Mouse (Mus musculus): ENCODE measurements around the gene Pelp1. TPM values are rescaled to one million over a fixed set of nuclear protein-coding genes. Genes with fewer than 3 reads are reported as not detected.

Gene Pelp1
- polyA plus RNA-seq, 1 experiment from 2014 or later = 29.8 TPM

DNA sequence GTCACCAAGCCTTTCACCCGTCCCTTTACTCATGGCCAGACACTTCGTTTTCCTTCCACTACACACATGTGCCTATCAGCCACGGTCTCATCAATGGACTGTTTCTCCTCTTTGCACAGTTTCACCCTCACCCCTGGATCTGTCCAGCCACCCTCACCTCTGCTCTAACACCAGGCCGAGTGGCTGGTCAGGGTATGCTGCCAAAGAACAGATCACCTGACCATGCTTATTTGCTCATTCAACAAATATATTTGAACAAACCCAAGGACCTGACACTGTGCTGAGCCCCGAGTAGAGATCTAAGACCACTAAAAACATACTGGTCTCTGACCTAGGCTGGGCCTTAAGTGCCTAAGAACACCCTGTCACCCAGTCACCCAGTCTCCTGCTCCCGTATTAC lies 34.8 kb upstream of the Pelp1 start:
- Histone ChIP-seq H3K9me3 (ENCODE audit: control insufficient read depth, low read length) (no peaks in the 10 kb centered on the region), H3K36me3 (ENCODE audit: control insufficient read depth, insufficient read depth, low read length) (peaks cover 15% of the 10 kb centered on the region), H3K4me3 (ENCODE audit: low read depth, low read length) (no peak overlapping the region), H3K9ac (ENCODE audit: low read depth, low read length) (no peak overlapping the region), H3K27ac (replicated peaks; ENCODE audit: low read depth, low read length) (no peak overlapping the region), H3K4me2 (ENCODE audit: low read depth, low read length) (no peak overlapping the region), H3K27me3 (replicated peaks; ENCODE audit: control insufficient read depth, insufficient read depth, low read length) (no peaks in the 10 kb centered on the region), H3K4me1 (ENCODE audit: control insufficient read depth, insufficient read depth, low read length) (no peaks in the 10 kb centered on the region)
- no peak for ATAC-seq (ENCODE audit: low read depth)
- no peak for DNase-seq (ENCODE audit: low spot score)
- 79% methylated on average over 6 of the region's 6 CpGs for WGBS

DNA sequence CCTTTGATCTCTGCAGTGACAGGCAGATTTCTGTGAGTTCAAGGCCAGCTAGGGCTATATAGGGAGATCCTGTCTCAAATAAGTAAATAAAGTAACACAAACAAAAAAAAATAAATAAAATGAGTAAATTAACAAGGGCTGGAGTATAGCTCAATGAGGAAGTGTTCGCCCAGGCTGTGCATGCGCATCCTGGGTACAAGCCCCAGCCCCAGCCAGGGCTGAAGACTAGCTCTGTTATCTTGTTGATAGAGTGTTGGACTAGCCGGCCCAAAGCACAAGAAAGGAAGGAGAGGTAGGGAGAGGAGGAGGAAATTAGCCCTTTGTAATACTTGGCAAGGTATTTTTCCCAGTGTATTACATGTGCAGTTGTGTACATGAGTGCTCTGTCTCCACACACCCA lies 34.1 kb upstream of the Pelp1 start:
- H3K4me3 ChIP-seq (ENCODE audit: low read depth, low read length) = no peak overlapping the region
- H3K9ac ChIP-seq (ENCODE audit: low read depth, low read length) = no peak overlapping the region
- no peaks in the 10 kb centered on the region for H3K4me1 ChIP-seq (ENCODE audit: control insufficient read depth, insufficient read depth, low read length)
- no peaks in the 10 kb centered on the region for H3K9me3 ChIP-seq (ENCODE audit: control insufficient read depth, low read length)
- DNase-seq (ENCODE audit: low spot score) (no peak), ATAC-seq (ENCODE audit: low read depth) (no peak)
- H3K27me3 ChIP-seq (replicated peaks; ENCODE audit: control insufficient read depth, insufficient read depth, low read length) = no peaks in the 10 kb centered on the region
- no peak overlapping the region for H3K4me2 ChIP-seq (ENCODE audit: low read depth, low read length)
- H3K27ac ChIP-seq (replicated peaks; ENCODE audit: low read depth, low read length) = no peak overlapping the region
- 90% methylated on average over 3 of the region's 3 CpGs for WGBS
- H3K36me3 ChIP-seq (ENCODE audit: control insufficient read depth, insufficient read depth, low read length) = peaks cover 21% of the 10 kb centered on the region

DNA sequence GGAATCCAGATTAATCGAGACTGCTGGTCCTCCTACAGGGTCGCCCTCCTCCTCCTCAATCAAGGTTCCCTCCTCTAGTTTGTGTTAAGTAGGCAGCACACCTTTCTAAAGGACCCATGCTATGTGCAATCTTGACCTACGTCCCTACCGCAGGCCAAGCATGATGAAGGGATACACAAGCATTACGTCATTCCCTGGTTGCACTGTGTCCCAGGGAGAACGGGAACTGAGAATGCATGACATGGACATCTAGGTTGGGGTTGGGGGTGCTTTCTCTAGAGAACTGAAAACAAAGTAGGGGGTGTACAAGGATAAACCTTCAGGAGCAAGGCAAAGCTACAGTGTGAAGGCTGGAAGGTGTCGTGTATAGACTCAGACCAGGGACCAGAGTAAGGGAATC lies 32.1 kb upstream of the Pelp1 start:
- no peak overlapping the region for H3K4me3 ChIP-seq (ENCODE audit: low read depth, low read length)
- H3K27me3 ChIP-seq (replicated peaks; ENCODE audit: control insufficient read depth, insufficient read depth, low read length) = no peaks in the 10 kb centered on the region
- H3K4me2 ChIP-seq (ENCODE audit: low read depth, low read length) = no peak overlapping the region
- peaks cover 42% of the 10 kb centered on the region for H3K36me3 ChIP-seq (ENCODE audit: control insufficient read depth, insufficient read depth, low read length)
- no peaks in the 10 kb centered on the region for H3K4me1 ChIP-seq (ENCODE audit: control insufficient read depth, insufficient read depth, low read length)
- 92% methylated on average over 7 of the region's 7 CpGs for WGBS
- ATAC-seq (ENCODE audit: low read depth) (no peak), DNase-seq (ENCODE audit: low spot score) (no peak)
- H3K27ac ChIP-seq (replicated peaks; ENCODE audit: low read depth, low read length) = no peak overlapping the region
- H3K9me3 ChIP-seq (ENCODE audit: control insufficient read depth, low read length) = no peaks in the 10 kb centered on the region
- no peak overlapping the region for H3K9ac ChIP-seq (ENCODE audit: low read depth, low read length)

DNA sequence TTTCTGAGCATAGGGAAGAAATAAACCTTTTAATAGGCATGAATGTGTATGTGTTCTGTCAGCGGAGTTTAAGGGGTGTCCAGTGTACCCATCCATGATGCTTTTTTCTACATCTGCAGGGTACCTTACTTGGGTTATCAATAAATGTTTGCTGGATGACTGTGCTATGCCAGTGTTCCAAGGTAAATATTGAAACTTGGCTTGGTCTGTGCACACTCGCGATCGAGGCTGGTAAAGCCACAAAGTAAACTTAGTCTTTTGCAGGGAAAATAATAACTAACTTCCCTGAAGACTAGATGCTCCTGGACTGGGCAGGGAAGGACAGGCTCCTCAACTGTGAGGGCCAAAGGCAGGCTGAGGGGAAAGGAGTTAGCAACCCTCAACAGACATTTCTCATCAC lies 30.8 kb upstream of the Pelp1 start:
- H3K27me3 ChIP-seq (replicated peaks; ENCODE audit: control insufficient read depth, insufficient read depth, low read length) = no peaks in the 10 kb centered on the region
- H3K4me2 ChIP-seq (ENCODE audit: low read depth, low read length) = no peak overlapping the region
- no peaks in the 10 kb centered on the region for H3K4me1 ChIP-seq (ENCODE audit: control insufficient read depth, insufficient read depth, low read length)
- ATAC-seq (ENCODE audit: low read depth) = no peak
- H3K9me3 ChIP-seq (ENCODE audit: control insufficient read depth, low read length) = no peaks in the 10 kb centered on the region
- no peak for DNase-seq (ENCODE audit: low spot score)
- 91% methylated on average over 4 of the region's 4 CpGs for WGBS
- no peak overlapping the region for H3K27ac ChIP-seq (replicated peaks; ENCODE audit: low read depth, low read length)
- no peak overlapping the region for H3K9ac ChIP-seq (ENCODE audit: low read depth, low read length)
- no peak overlapping the region for H3K4me3 ChIP-seq (ENCODE audit: low read depth, low read length)
- peaks cover 54% of the 10 kb centered on the region for H3K36me3 ChIP-seq (ENCODE audit: control insufficient read depth, insufficient read depth, low read length)

DNA sequence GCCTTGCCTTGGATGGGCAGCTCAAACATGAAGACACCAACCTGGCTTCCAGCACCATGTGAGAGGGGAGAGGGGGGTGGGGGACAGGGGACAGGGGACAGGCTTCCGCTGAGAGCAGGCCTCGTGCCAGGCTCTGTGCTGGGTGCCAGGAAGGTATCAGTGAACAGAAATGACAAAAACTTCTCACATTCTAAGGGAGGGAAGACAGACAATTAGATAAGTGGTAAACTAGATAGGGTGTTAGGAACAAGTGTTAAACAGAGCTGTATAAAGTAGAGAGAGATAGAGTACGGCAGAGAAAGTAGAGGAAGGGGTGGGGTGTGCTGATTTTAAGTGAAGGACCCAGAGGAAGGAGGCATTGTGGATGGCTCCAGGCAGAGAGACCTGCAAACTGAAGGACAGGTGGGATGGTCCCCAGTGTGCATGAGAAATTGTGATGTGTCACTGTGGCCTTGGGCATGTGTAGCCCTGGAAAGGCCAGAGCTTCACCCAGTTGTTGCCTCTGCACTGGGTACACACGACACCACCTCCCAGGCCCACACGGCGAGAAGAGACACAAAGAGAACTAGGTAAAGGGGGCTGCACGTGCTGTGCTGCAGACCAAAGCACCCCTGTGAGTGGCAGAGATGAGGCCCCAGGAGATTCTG lies 29.0 kb upstream of the Pelp1 start:
- Histone ChIP-seq H3K9ac (ENCODE audit: low read depth, low read length) (no peak overlapping the region), H3K4me1 (ENCODE audit: control insufficient read depth, insufficient read depth, low read length) (peaks cover 2% of the 10 kb centered on the region; the same call in 1 of the 2 replicates), H3K36me3 (ENCODE audit: control insufficient read depth, insufficient read depth, low read length) (peaks cover 54% of the 10 kb centered on the region), H3K4me2 (ENCODE audit: low read depth, low read length) (no peak overlapping the region), H3K27me3 (replicated peaks; ENCODE audit: control insufficient read depth, insufficient read depth, low read length) (no peaks in the 10 kb centered on the region), H3K27ac (replicated peaks; ENCODE audit: low read depth, low read length) (no peak overlapping the region), H3K9me3 (ENCODE audit: control insufficient read depth, low read length) (no peaks in the 10 kb centered on the region), H3K4me3 (ENCODE audit: low read depth, low read length) (no peak overlapping the region)
- ATAC-seq (ENCODE audit: low read depth) (no peak), DNase-seq (ENCODE audit: low spot score) (no peak)
- WGBS = 84% methylated on average over 7 of the region's 7 CpGs

DNA sequence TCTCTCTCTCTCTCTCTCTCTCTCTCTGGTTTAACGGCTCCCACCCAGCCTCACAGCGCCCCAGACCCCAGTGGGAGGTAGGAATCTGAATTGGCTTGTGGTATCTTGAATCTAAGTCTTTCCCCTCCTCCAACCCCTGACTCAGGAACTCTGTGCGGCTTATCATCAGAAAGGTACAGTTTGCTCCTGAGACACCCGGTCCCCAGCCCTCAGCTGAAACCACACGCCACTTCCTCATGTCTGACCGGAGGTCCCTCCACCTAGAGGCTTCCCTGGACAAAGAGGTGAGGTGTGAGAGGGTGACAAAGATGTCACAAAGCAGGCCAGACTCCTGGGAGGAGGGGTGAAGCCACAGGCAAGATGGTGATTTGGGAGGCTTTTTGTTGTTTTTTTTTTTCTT lies 27.6 kb upstream of the Pelp1 start:
- H3K9me3 ChIP-seq (ENCODE audit: control insufficient read depth, low read length) = no peaks in the 10 kb centered on the region
- H3K9ac ChIP-seq (ENCODE audit: low read depth, low read length) = no peak overlapping the region; the same call in 1 of the 2 replicates
- 84% methylated on average over 6 of the region's 6 CpGs for WGBS
- H3K4me3 ChIP-seq (ENCODE audit: low read depth, low read length) = no peak overlapping the region
- ATAC-seq (ENCODE audit: low read depth) (no peak), DNase-seq (ENCODE audit: low spot score) (no peak)
- H3K36me3 ChIP-seq (ENCODE audit: control insufficient read depth, insufficient read depth, low read length) = peaks cover 54% of the 10 kb centered on the region
- peaks cover 10% of the 10 kb centered on the region; the same call in 1 of the 2 replicates for H3K4me1 ChIP-seq (ENCODE audit: control insufficient read depth, insufficient read depth, low read length)
- H3K27me3 ChIP-seq (replicated peaks; ENCODE audit: control insufficient read depth, insufficient read depth, low read length) = no peaks in the 10 kb centered on the region
- no peak overlapping the region for H3K27ac ChIP-seq (replicated peaks; ENCODE audit: low read depth, low read length)
- H3K4me2 ChIP-seq (ENCODE audit: low read depth, low read length) = no peak overlapping the region

DNA sequence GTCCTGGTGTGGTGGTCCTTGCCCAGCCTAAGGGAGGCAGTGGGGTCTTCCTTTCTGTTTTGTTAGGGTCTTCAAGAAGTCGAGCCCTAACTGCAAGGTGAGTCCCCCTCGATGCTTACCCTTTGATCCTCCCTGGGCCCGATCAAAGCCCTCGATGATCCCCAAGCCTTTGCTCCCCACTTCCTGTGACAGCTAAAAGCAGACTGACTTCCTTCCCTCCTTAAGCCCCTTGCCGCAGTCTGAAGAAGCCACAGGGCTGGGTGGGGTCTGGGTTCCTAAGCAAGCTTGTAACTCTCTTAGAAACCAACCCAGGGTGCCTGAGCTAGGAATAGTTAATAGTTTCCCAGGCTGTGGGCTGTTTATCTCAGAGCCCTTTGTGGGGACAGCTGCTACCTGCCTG lies 25.6 kb upstream of the Pelp1 start:
- Histone ChIP-seq H3K36me3 (ENCODE audit: control insufficient read depth, insufficient read depth, low read length) (peaks cover 46% of the 10 kb centered on the region), H3K9ac (ENCODE audit: low read depth, low read length) (no peak overlapping the region), H3K27ac (replicated peaks; ENCODE audit: low read depth, low read length) (no peak overlapping the region), H3K4me2 (ENCODE audit: low read depth, low read length) (no peak overlapping the region), H3K27me3 (replicated peaks; ENCODE audit: control insufficient read depth, insufficient read depth, low read length) (no peaks in the 10 kb centered on the region), H3K4me1 (ENCODE audit: control insufficient read depth, insufficient read depth, low read length) (peaks cover 13% of the 10 kb centered on the region; the same call in 1 of the 2 replicates), H3K9me3 (ENCODE audit: control insufficient read depth, low read length) (no peaks in the 10 kb centered on the region), H3K4me3 (ENCODE audit: low read depth, low read length) (no peak overlapping the region)
- DNase-seq (ENCODE audit: low spot score) = no peak
- WGBS = 69% methylated on average over 4 of the region's 5 CpGs
- no peak for ATAC-seq (ENCODE audit: low read depth)

DNA sequence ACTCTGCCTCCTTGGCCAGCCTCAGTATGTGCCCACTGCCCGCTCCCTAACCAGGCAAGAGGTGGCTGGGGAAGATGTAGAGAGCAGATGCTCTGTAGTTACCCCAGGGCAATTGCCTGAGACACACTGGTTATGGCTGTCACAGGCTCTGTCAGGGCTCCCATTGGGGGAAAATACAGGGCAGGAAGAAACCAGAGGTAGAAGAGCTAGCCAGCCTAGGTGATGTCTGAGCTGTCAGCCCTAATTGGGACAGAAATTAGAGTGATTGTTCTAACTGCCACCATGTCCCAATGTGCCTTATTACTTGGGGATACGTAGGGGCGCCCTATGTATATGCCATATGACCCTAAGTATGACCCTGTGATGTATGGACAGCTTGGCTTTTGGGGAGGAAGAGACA lies 24.1 kb upstream of the Pelp1 start:
- no peak for ATAC-seq (ENCODE audit: low read depth)
- Histone ChIP-seq H3K4me2 (ENCODE audit: low read depth, low read length) (peak overlapping the region; percentile 80), H3K4me3 (ENCODE audit: low read depth, low read length) (peak overlapping the region; percentile 85; the same call in 1 of the 2 replicates), H3K36me3 (ENCODE audit: control insufficient read depth, insufficient read depth, low read length) (peaks cover 32% of the 10 kb centered on the region), H3K27ac (replicated peaks; ENCODE audit: low read depth, low read length) (no peak overlapping the region), H3K27me3 (replicated peaks; ENCODE audit: control insufficient read depth, insufficient read depth, low read length) (no peaks in the 10 kb centered on the region), H3K4me1 (ENCODE audit: control insufficient read depth, insufficient read depth, low read length) (peaks cover 13% of the 10 kb centered on the region; the same call in 1 of the 2 replicates), H3K9ac (ENCODE audit: low read depth, low read length) (no peak overlapping the region; the same call in 1 of the 2 replicates), H3K9me3 (ENCODE audit: control insufficient read depth, low read length) (no peaks in the 10 kb centered on the region)
- 90% methylated on average over 3 of the region's 3 CpGs for WGBS
- DNase-seq (ENCODE audit: low spot score) = no peak

DNA sequence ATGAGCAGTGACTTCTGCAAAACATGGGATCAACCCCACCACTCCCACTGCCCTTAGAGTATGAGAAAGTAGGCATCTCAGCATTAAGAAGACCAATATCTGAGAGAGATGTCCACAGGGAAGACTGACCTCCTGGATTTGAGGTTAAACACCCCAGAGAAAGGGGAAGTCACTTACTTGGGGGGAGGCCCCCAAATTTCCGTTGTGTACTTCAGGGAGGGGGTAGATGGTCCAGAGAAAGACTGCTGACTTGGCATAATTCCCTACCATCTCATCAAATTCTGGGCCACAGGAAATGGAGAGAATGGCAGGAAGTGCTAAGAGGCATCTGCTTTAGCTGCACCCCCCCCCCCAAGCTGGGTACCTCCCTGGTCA lies 23.7 kb upstream of the Pelp1 start:
- 75% methylated on average over 1 of the region's 1 CpGs for WGBS
- no peak for ATAC-seq (ENCODE audit: low read depth)
- no peaks in the 10 kb centered on the region for H3K27me3 ChIP-seq (replicated peaks; ENCODE audit: control insufficient read depth, insufficient read depth, low read length)
- peaks cover 28% of the 10 kb centered on the region for H3K36me3 ChIP-seq (ENCODE audit: control insufficient read depth, insufficient read depth, low read length)
- peak overlapping the region; percentile 80 for H3K4me2 ChIP-seq (ENCODE audit: low read depth, low read length)
- DNase-seq (ENCODE audit: low spot score) = no peak
- H3K9ac ChIP-seq (ENCODE audit: low read depth, low read length) = peak overlapping the region; percentile 85
- no peaks in the 10 kb centered on the region for H3K9me3 ChIP-seq (ENCODE audit: control insufficient read depth, low read length)
- peak overlapping the region; percentile 85 for H3K4me3 ChIP-seq (ENCODE audit: low read depth, low read length)
- H3K27ac ChIP-seq (replicated peaks; ENCODE audit: low read depth, low read length) = no peak overlapping the region
- peaks cover 13% of the 10 kb centered on the region; the same call in 1 of the 2 replicates for H3K4me1 ChIP-seq (ENCODE audit: control insufficient read depth, insufficient read depth, low read length)
